Mouse (Mus musculus) midbrain, embryonic 10.5 days (tissue): Measurements from ENCODE around the gene Ndufaf5. TPM values are rescaled to one million over a fixed set of nuclear protein-coding genes. Genes with fewer than 3 reads are reported as not detected.

Source experiments
- DNase-seq: peaks from one replicate; pipeline ENCODE4 v3.0.0-alpha.2; 2017; ENCODE audit warnings: low spot score
- H3K27ac ChIP-seq: fragments of 300-500 bp; sonication (generic); replicated peaks from 2 replicates; pipeline ENCODE4 v1.5.1; 2016; ENCODE audit warnings: mild to moderate bottlenecking
- H3K27me3 ChIP-seq: fragments of 300-500 bp; sonication (generic); 2 replicates; pipeline ENCODE4 v1.6.1; 2016; ENCODE audit warnings: low read depth, mild to moderate bottlenecking; ENCODE audit not compliant: poor library complexity, severe bottlenecking
- H3K36me3 ChIP-seq: fragments of 300-500 bp; sonication (generic); 2 replicates; pipeline ENCODE4 v1.6.1; 2016; ENCODE audit warnings: mild to moderate bottlenecking, moderate library complexity
- H3K4me1 ChIP-seq: fragments of 300-500 bp; sonication (generic); 2 replicates; pipeline ENCODE4 v1.6.1; 2016
- H3K4me3 ChIP-seq: fragments of 300-500 bp; sonication (generic); 2 replicates; pipeline ENCODE4 v1.5.1; 2016; ENCODE audit warnings: mild to moderate bottlenecking, moderate library complexity
- H3K9me3 ChIP-seq: fragments of 300-500 bp; sonication (generic); replicated peaks from 2 replicates; pipeline ENCODE4 v1.6.1; 2016; ENCODE audit warnings: mild to moderate bottlenecking
- WGBS: fragments of 180-500 bp; shearing (Covaris S2); methylation state at CpG from one replicate; pipeline ENCODE4 v1.1.7; 2016; 5-methylcytosine and 5-hydroxymethylcytosine counted together
- polyA plus RNA-seq: library from polyadenylated mRNA; unstranded; fragments of >200 nt; fragmentation: Nextera tagmentation; extraction: Ambion mirVana; gene quantifications from 2 replicates; pipeline ENCODE4 v1.2.1, GENCODE M21; 2016

The Ndufaf5 gene
- polyA plus RNA-seq, 1 experiment from 2014 or later: 29.0 TPM

GRCm38 (mm10) chr2:140215415-140215814 lies 45.0 kb downstream of the Ndufaf5 start:
- no peak overlapping the region for H3K27ac ChIP-seq
- no peak overlapping the region for H3K4me3 ChIP-seq
- WGBS: 80% methylated on average over 2 of the region's 2 CpGs
- H3K27me3 ChIP-seq: no peaks in the 10 kb centered on the region
- no peaks in the 10 kb centered on the region for H3K9me3 ChIP-seq
- no peak for DNase-seq
- peaks cover 5% of the 10 kb centered on the region for H3K4me1 ChIP-seq
- no peaks in the 10 kb centered on the region for H3K36me3 ChIP-seq

GRCm38 (mm10) chr2:140215965-140216364 lies 45.5 kb downstream of the Ndufaf5 start:
- WGBS: 88% methylated on average over 1 of the region's 1 CpGs
- no peak overlapping the region for H3K27ac ChIP-seq
- H3K27me3 ChIP-seq: no peaks in the 10 kb centered on the region
- peaks cover 7% of the 10 kb centered on the region for H3K4me1 ChIP-seq
- H3K36me3 ChIP-seq: no peaks in the 10 kb centered on the region
- DNase-seq: no peak
- H3K4me3 ChIP-seq: no peak overlapping the region
- no peaks in the 10 kb centered on the region for H3K9me3 ChIP-seq

- H3K4me3 ChIP-seq: no peak overlapping the region
- peaks cover 7% of the 10 kb centered on the region for H3K4me1 ChIP-seq
- H3K27me3 ChIP-seq: no peaks in the 10 kb centered on the region
- H3K36me3 ChIP-seq: no peaks in the 10 kb centered on the region
- 55% methylated on average over 8 of the region's 8 CpGs for WGBS
- no peaks in the 10 kb centered on the region for H3K9me3 ChIP-seq
- H3K27ac ChIP-seq: no peak overlapping the region
- DNase-seq: peak; percentile 22
Measured at GRCm38 (mm10) chr2:140220325-140220724, 49.9 kb downstream of the Ndufaf5 start.

GRCm38 (mm10) chr2:140230295-140230694 lies 59.8 kb downstream of the Ndufaf5 start:
- no peak for DNase-seq
- Histone ChIP-seq H3K36me3 (no peaks in the 10 kb centered on the region), H3K9me3 (no peaks in the 10 kb centered on the region), H3K4me3 (no peak overlapping the region), H3K27ac (no peak overlapping the region), H3K4me1 (no peaks in the 10 kb centered on the region), H3K27me3 (no peaks in the 10 kb centered on the region)
- 71% methylated on average over 1 of the region's 1 CpGs for WGBS

GRCm38 (mm10) chr2:140237245-140237644 lies 66.8 kb downstream of the Ndufaf5 start:
- no peaks in the 10 kb centered on the region for H3K36me3 ChIP-seq
- DNase-seq: no peak
- no peaks in the 10 kb centered on the region for H3K9me3 ChIP-seq
- peaks cover 4% of the 10 kb centered on the region; the same call in 1 of the 2 replicates for H3K4me1 ChIP-seq
- H3K4me3 ChIP-seq: no peak overlapping the region
- H3K27ac ChIP-seq: no peak overlapping the region
- H3K27me3 ChIP-seq: no peaks in the 10 kb centered on the region
- WGBS: 61% methylated on average over 6 of the region's 6 CpGs

- Histone ChIP-seq H3K27ac (no peak overlapping the region), H3K9me3 (no peaks in the 10 kb centered on the region), H3K4me1 (peaks cover 4% of the 10 kb centered on the region), H3K4me3 (no peak overlapping the region), H3K27me3 (no peaks in the 10 kb centered on the region), H3K36me3 (no peaks in the 10 kb centered on the region)
- WGBS: 84% methylated on average over 5 of the region's 5 CpGs
- no peak for DNase-seq
Measured at GRCm38 (mm10) chr2:140242398-140242797, 71.9 kb downstream of the Ndufaf5 start.

GRCm38 (mm10) chr2:140243105-140243504 lies 72.7 kb downstream of the Ndufaf5 start:
- no peaks in the 10 kb centered on the region for H3K9me3 ChIP-seq
- no peak overlapping the region for H3K4me3 ChIP-seq
- H3K4me1 ChIP-seq: peaks cover 4% of the 10 kb centered on the region
- DNase-seq: no peak
- H3K27me3 ChIP-seq: no peaks in the 10 kb centered on the region
- H3K27ac ChIP-seq: no peak overlapping the region
- H3K36me3 ChIP-seq: no peaks in the 10 kb centered on the region
- 92% methylated on average over 5 of the region's 5 CpGs for WGBS

Other genes starting within 250 kb of the Ndufaf5 start
- 16.3 and 18.1 TPM in 2 replicates for gene Tasp1, start 103.8 kb upstream of the Ndufaf5 start, polyA plus RNA-seq
- not detected in 2 replicates for gene Gm17374, start 18.6 kb upstream of the Ndufaf5 start, polyA plus RNA-seq
- 26.9 and 28.3 TPM in 2 replicates for gene Esf1, start 85 bp upstream of the Ndufaf5 start, polyA plus RNA-seq
- not detected in 2 replicates for gene Sel1l2, start 219.1 kb downstream of the Ndufaf5 start, polyA plus RNA-seq
- gene Macrod2, start 224.7 kb downstream of the Ndufaf5 start, polyA plus RNA-seq: 39.4 and 42.4 TPM in 2 replicates